Mouse (Mus musculus): ENCODE measurements around the gene 9430007A20Rik.

The 9430007A20Rik gene

GRCm38 (mm10) chr4:144519522-144519921 lies at the start of gene 9430007A20Rik:
Gene 9430007A20Rik (plus strand): TSS chr4:144519822.
- TF ChIP-seq GATA4 (IDR thresholded peaks at IDR 0.05; ENCODE audit: insufficient replicate concordance, low read length): no peak

GRCm38 (mm10) chr4:144493331-144493730 lies 26.3 kb upstream of the 9430007A20Rik start:
- no peak for TF ChIP-seq GATA4 (IDR thresholded peaks at IDR 0.05; ENCODE audit: insufficient replicate concordance, low read length)

- no peak for TF ChIP-seq GATA4 (IDR thresholded peaks at IDR 0.05; ENCODE audit: insufficient replicate concordance, low read length)
These were observed 13.1 kb upstream of the 9430007A20Rik start for GRCm38 (mm10) chr4:144506518-144506917.

GRCm38 (mm10) chr4:144544689-144545088 lies 25.1 kb downstream of the 9430007A20Rik start:
- no peak for TF ChIP-seq GATA4 (IDR thresholded peaks at IDR 0.05; ENCODE audit: insufficient replicate concordance, low read length)

GRCm38 (mm10) chr4:144551156-144551555 lies 31.5 kb downstream of the 9430007A20Rik start:
- TF ChIP-seq GATA4 (IDR thresholded peaks at IDR 0.05; ENCODE audit: insufficient replicate concordance, low read length): no peak

- no peak for TF ChIP-seq GATA4 (IDR thresholded peaks at IDR 0.05; ENCODE audit: insufficient replicate concordance, low read length)
These were observed 40.2 kb downstream of the 9430007A20Rik start for GRCm38 (mm10) chr4:144559792-144560191.

- no peak for TF ChIP-seq GATA4 (IDR thresholded peaks at IDR 0.05; ENCODE audit: insufficient replicate concordance, low read length)
These were observed 41.6 kb downstream of the 9430007A20Rik start for GRCm38 (mm10) chr4:144561205-144561604.

GRCm38 (mm10) chr4:144565034-144565433 lies 45.4 kb downstream of the 9430007A20Rik start, which contains the start of gene Gm13124:
Gene Gm13124 (minus strand): TSS chr4:144565134.
- TF ChIP-seq GATA4 (IDR thresholded peaks at IDR 0.05; ENCODE audit: insufficient replicate concordance, low read length): no peak

GRCm38 (mm10) chr4:144567752-144568151 lies 48.1 kb downstream of the 9430007A20Rik start:
- no peak for TF ChIP-seq GATA4 (IDR thresholded peaks at IDR 0.05; ENCODE audit: insufficient replicate concordance, low read length)

Measured in liver, adult (tissue).